Mouse (Mus musculus) MEL (cell line): Measurements from ENCODE around the gene Crb1. TPM values are rescaled to one million over a fixed set of nuclear protein-coding genes. Genes with fewer than 3 reads are reported as not detected.

Source experiments
- DNase-seq: peaks from one replicate; pipeline ENCODE4 v3.0.0; 2011; ENCODE audit warnings: low read depth, low spot score
- H3K27ac ChIP-seq: 2 replicates; pipeline ENCODE4 v1.5.1; 2012; ENCODE audit warnings: low read depth, mild to moderate bottlenecking, control low read depth, low read length, moderate library complexity; ENCODE audit not compliant: control insufficient read depth
- H3K27me3 ChIP-seq, 2 experiments: fragments of 150-350 bp in 1 of 2; sonication (generic) in 1 of 2; 2 replicates each; pipeline ENCODE4 v1.6.1; 2012; ENCODE audit warnings: low read length in 2 of 2, mild to moderate bottlenecking in 2 of 2, improper control_type of control experiment in 1 of 2, moderate library complexity in 1 of 2; ENCODE audit not compliant: insufficient read depth in 2 of 2, control insufficient read depth in 1 of 2
- H3K36me3 ChIP-seq, 2 experiments: 2 replicates each; pipeline ENCODE4 v1.6.1; 2012 to 2014; ENCODE audit warnings: low read length in 2 of 2, improper control_type of control experiment in 1 of 2, inconsistent platforms in 1 of 2, mild to moderate bottlenecking in 1 of 2; ENCODE audit not compliant: insufficient read depth in 2 of 2, control insufficient read depth in 1 of 2
- H3K4me1 ChIP-seq, 2 experiments: fragments of 150-350 bp in 1 of 2; sonication (generic) in 1 of 2; 2 replicates each; pipeline ENCODE4 v1.6.1; 2012; ENCODE audit warnings: low read length in 2 of 2, improper control_type of control experiment in 1 of 2, mild to moderate bottlenecking in 1 of 2; ENCODE audit not compliant: insufficient read depth in 2 of 2, control insufficient read depth in 1 of 2
- H3K4me3 ChIP-seq, 2 experiments: fragments of 150-350 bp in 1 of 2; sonication (generic) in 1 of 2; 2 replicates each; pipeline ENCODE4 v1.5.1; 2012; ENCODE audit warnings: low read depth in 2 of 2, low read length in 2 of 2, mild to moderate bottlenecking in 2 of 2, moderate library complexity in 2 of 2, control low read depth in 1 of 2, improper control_type of control experiment in 1 of 2; ENCODE audit not compliant: control insufficient read depth in 1 of 2, insufficient read depth in 1 of 2
- H3K79me2 ChIP-seq: 2 replicates; pipeline ENCODE4 v1.6.1; 2012; ENCODE audit warnings: mild to moderate bottlenecking, low read length, moderate library complexity; ENCODE audit not compliant: control insufficient read depth, poor library complexity, insufficient read depth
- H3K9ac ChIP-seq: 2 replicates; pipeline ENCODE4 v1.6.1; 2012; ENCODE audit warnings: low read depth, mild to moderate bottlenecking, control low read depth, low read length, moderate library complexity; ENCODE audit not compliant: control insufficient read depth, poor library complexity, severe bottlenecking
- H3K9me3 ChIP-seq: fragments of 150-350 bp; sonication (generic); replicated peaks from 2 replicates; pipeline ENCODE4 v1.6.1; 2012; ENCODE audit warnings: mild to moderate bottlenecking, low read length, improper control_type of control experiment, moderate library complexity; ENCODE audit not compliant: insufficient read depth
- BHLHE40 ChIP-seq: IDR thresholded peaks from 2 replicates; pipeline ENCODE4 v1.6.1; 2012; ENCODE audit warnings: low read depth, mild to moderate bottlenecking, inconsistent platforms, low read length, improper control_type of control experiment, borderline replicate concordance
- CHD1 ChIP-seq: IDR thresholded peaks from 2 replicates; pipeline ENCODE4 v1.6.1; 2012; ENCODE audit warnings: low read depth, mild to moderate bottlenecking, inconsistent platforms, low read length, improper control_type of control experiment
- CTCF ChIP-seq, 3 experiments: IDR thresholded peaks in 2 of 3; conservative IDR thresholded peaks in 1 of 3; 2 replicates each; pipeline ENCODE4 v1.5.1; 2011 to 2012; ENCODE audit warnings: low read length in 3 of 3, low read depth in 2 of 3, mild to moderate bottlenecking in 2 of 3, improper control_type of control experiment in 1 of 3, inconsistent platforms in 1 of 3, mixed read lengths in 1 of 3, moderate library complexity in 1 of 3; ENCODE audit not compliant: control insufficient read depth in 1 of 3, insufficient read depth in 1 of 3, poor library complexity in 1 of 3, severe bottlenecking in 1 of 3
- EP300 ChIP-seq, 2 experiments: IDR thresholded peaks; 2 replicates each; pipeline ENCODE4 v1.6.1; 2011; ENCODE audit warnings: improper control_type of control experiment in 2 of 2, low read length in 2 of 2, low read depth in 1 of 2, mild to moderate bottlenecking in 1 of 2
- GABPA ChIP-seq: IDR thresholded peaks from 2 replicates; pipeline ENCODE4 v1.6.1; 2012; ENCODE audit warnings: low read depth, mild to moderate bottlenecking, inconsistent platforms, low read length, improper control_type of control experiment, moderate library complexity
- GATA1 ChIP-seq: IDR thresholded peaks from 2 replicates; pipeline ENCODE4 v1.6.1; 2011; ENCODE audit warnings: low read depth, low read length, improper control_type of control experiment
- JUND ChIP-seq: IDR thresholded peaks from 2 replicates; pipeline ENCODE4 v1.6.1; 2011; ENCODE audit warnings: low read depth, mild to moderate bottlenecking, improper control_type of control experiment, low read length
- KAT2A ChIP-seq: conservative IDR thresholded peaks from 2 replicates; pipeline ENCODE4 v1.6.1; 2012; ENCODE audit warnings: low read depth, low read length, improper control_type of control experiment, inconsistent platforms
- MEF2A ChIP-seq: IDR thresholded peaks from 2 replicates; pipeline ENCODE4 v1.6.1; 2014; ENCODE audit warnings: low read depth, mild to moderate bottlenecking, inconsistent platforms, low read length, improper control_type of control experiment; ENCODE audit not compliant: poor library complexity, insufficient replicate concordance, severe bottlenecking; ENCODE audit errors: extremely low read depth
- MXI1 ChIP-seq: IDR thresholded peaks from 2 replicates; pipeline ENCODE4 v1.6.1; 2011; ENCODE audit warnings: mild to moderate bottlenecking, low read depth, low read length, improper control_type of control experiment
- NRF1 ChIP-seq: IDR thresholded peaks from 2 replicates; pipeline ENCODE4 v1.6.1; 2014; ENCODE audit warnings: low read depth, mild to moderate bottlenecking, inconsistent platforms, low read length, improper control_type of control experiment, moderate library complexity; ENCODE audit not compliant: poor library complexity, insufficient read depth, severe bottlenecking
- POLR2A ChIP-seq, 2 experiments: IDR thresholded peaks; 2 replicates each; pipeline ENCODE4 v1.6.1; 2011 to 2012; ENCODE audit warnings: low read length in 2 of 2, mild to moderate bottlenecking in 2 of 2, control low read depth in 1 of 2, improper control_type of control experiment in 1 of 2, low read depth in 1 of 2, moderate library complexity in 1 of 2; ENCODE audit not compliant: control insufficient read depth in 1 of 2, insufficient read depth in 1 of 2, poor library complexity in 1 of 2
- POLR2AphosphoS5 ChIP-seq: IDR thresholded peaks from 2 replicates; pipeline ENCODE4 v1.6.1; 2012; ENCODE audit warnings: low read depth, borderline replicate concordance, mild to moderate bottlenecking, inconsistent platforms, low read length, moderate library complexity, mixed read lengths
- RCOR1 ChIP-seq: IDR thresholded peaks from 2 replicates; pipeline ENCODE4 v1.6.1; 2012; ENCODE audit warnings: low read depth, mild to moderate bottlenecking, inconsistent platforms, low read length, improper control_type of control experiment
- SIN3A ChIP-seq: IDR thresholded peaks from 2 replicates; pipeline ENCODE4 v1.6.1; 2012; ENCODE audit warnings: low read length, improper control_type of control experiment, inconsistent platforms
- SMC3 ChIP-seq: IDR thresholded peaks from 2 replicates; pipeline ENCODE4 v1.6.1; 2011; ENCODE audit warnings: low read depth, low read length, improper control_type of control experiment
- TAL1 ChIP-seq: IDR thresholded peaks from 2 replicates; pipeline ENCODE4 v1.6.1; 2012; ENCODE audit warnings: mild to moderate bottlenecking, inconsistent platforms, low read length, moderate library complexity, mixed read lengths
- TCF12 ChIP-seq: IDR thresholded peaks from 2 replicates; pipeline ENCODE4 v1.6.1; 2014; ENCODE audit warnings: low read depth, mild to moderate bottlenecking, inconsistent platforms, low read length, improper control_type of control experiment, moderate library complexity
- USF1 ChIP-seq: IDR thresholded peaks from 2 replicates; pipeline ENCODE4 v1.6.1; 2014; ENCODE audit warnings: low read depth, mild to moderate bottlenecking, inconsistent platforms, low read length, improper control_type of control experiment, moderate library complexity
- ZC3H11A ChIP-seq: IDR thresholded peaks from 2 replicates; pipeline ENCODE4 v1.6.1; 2012; ENCODE audit warnings: low read depth, mild to moderate bottlenecking, inconsistent platforms, low read length, improper control_type of control experiment
- ZMIZ1 ChIP-seq: IDR thresholded peaks from 2 replicates; pipeline ENCODE4 v1.6.1; 2012; ENCODE audit warnings: low read depth, mild to moderate bottlenecking, inconsistent platforms, low read length, improper control_type of control experiment, moderate library complexity
- ZNF384 ChIP-seq: IDR thresholded peaks from 2 replicates; pipeline ENCODE4 v1.6.1; 2012; ENCODE audit warnings: low read depth, mild to moderate bottlenecking, inconsistent platforms, low read length, improper control_type of control experiment
- polyA plus RNA-seq, 2 experiments: library from polyadenylated mRNA; stranded (reverse) in 1 of 2; unstranded in 1 of 2; fragments of >175 nt in 1 of 2; fragments of >200 nt in 1 of 2; gene quantifications; 2 replicates each; pipeline versions ENCODE4 v1.2.1 to v1.2.4; 2012; ENCODE audit warnings: low replicate concordance in 2 of 2, low read depth in 1 of 2; ENCODE audit not compliant: insufficient read length in 2 of 2, insufficient read depth in 1 of 2, missing spikeins in 1 of 2
- total RNA-seq: library from RNA; depleted of rRNA; stranded (reverse); fragments of 300-350 nt; gene quantifications from 2 replicates; pipeline ENCODE4 v1.2.3, GENCODE M21; 2012

The Crb1 gene
- total and polyA plus RNA-seq, 3 experiments = not detected

DNA sequence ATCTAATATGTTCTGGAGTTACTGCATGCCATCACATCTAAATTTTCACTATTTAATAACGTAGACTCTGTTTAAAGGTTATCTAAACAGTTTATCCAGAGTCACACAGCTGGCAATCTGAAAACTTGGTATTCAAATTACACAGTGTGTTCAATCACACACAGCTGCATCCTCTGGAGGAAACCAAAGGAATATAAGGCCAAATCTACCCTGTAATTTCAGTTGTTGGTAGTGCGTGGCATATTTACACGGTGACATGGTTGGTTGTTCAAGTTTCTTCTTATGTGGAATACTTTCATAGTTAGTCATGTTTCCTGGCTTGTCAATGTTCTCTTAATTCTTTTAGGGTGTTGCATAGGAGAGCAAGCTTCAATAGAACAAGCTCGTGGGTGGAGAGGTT is 166.4 kb downstream of the Crb1 start:
- Histone ChIP-seq H3K27ac (no peak overlapping the region), H3K9me3 (no peaks in the 10 kb centered on the region), H3K4me1 (no peaks in the 10 kb centered on the region), H3K4me3 (no peak overlapping the region), H3K79me2 (no peaks in the 10 kb centered on the region), H3K36me3 (no peaks in the 10 kb centered on the region), H3K27me3 (no peaks in the 10 kb centered on the region), H3K9ac (no peak overlapping the region)
- TF ChIP-seq NRF1 = no peak
- no peak for DNase-seq

GRCm38 (mm10) chr1:139209796-139210195 is 167.1 kb downstream of the Crb1 start:
- H3K79me2 ChIP-seq = no peaks in the 10 kb centered on the region
- no peaks in the 10 kb centered on the region for H3K27me3 ChIP-seq
- no peak overlapping the region for H3K4me3 ChIP-seq
- no peak overlapping the region for H3K27ac ChIP-seq
- no peaks in the 10 kb centered on the region for H3K4me1 ChIP-seq
- DNase-seq = no peak
- TF ChIP-seq USF1 = no peak
- TF ChIP-seq EP300 (IDR thresholded peaks at IDR 0.05; ENCODE audit: low read depth in 1 of 2, low read length in 2 of 2) = no peak
- no peak for TF ChIP-seq ZNF384
- no peak for TF ChIP-seq MEF2A
- no peaks in the 10 kb centered on the region for H3K36me3 ChIP-seq
- no peak overlapping the region for H3K9ac ChIP-seq
- no peaks in the 10 kb centered on the region for H3K9me3 ChIP-seq

DNA sequence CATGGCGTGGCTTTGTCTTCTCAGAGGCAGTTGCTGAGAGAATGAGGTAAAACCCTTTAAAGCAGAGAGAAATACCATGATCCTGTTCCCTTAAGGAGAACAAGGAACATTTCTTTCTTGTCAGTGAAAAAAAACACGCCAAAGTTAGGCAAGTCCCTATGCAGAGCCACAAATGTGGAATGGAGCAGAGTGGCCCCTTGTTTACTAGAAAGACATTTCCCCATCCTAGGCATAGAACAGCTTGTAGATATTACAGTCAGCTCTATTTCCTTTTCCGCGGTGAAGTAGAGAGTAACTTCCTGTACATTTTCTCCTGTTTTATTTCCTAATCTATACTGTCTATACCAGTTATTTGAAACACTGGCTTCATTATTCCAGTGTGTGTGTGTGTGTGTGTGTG is 170.6 kb downstream of the Crb1 start:
- TF ChIP-seq CHD1 (no peak), SIN3A (no peak), KAT2A (no peak), POLR2AphosphoS5 (no peak), MXI1 (no peak), BHLHE40 (no peak), NRF1 (no peak), USF1 (no peak), GATA1 (no peak), GABPA (no peak), SMC3 (no peak), POLR2A (IDR thresholded peaks at IDR 0.05; ENCODE audit: control insufficient read depth in 1 of 2, insufficient read depth in 1 of 2, low read depth in 1 of 2, low read length in 2 of 2, poor library complexity in 1 of 2) (no peak), TCF12 (no peak), ZC3H11A (no peak), ZNF384 (no peak), ZMIZ1 (no peak), JUND (no peak), CTCF (IDR thresholded peaks at IDR 0.05 in 2 of 3, conservative IDR thresholded peaks at IDR 0.05 in 1 of 3; ENCODE audit: control insufficient read depth in 1 of 3, insufficient read depth in 1 of 3, low read depth in 2 of 3, low read length in 3 of 3, poor library complexity in 1 of 3, severe bottlenecking in 1 of 3) (no peak), TAL1 (no peak), RCOR1 (no peak)
- TF ChIP-seq, all 39 proteins: peak for 0
- no peaks in the 10 kb centered on the region for H3K9me3 ChIP-seq
- no peaks in the 10 kb centered on the region for H3K36me3 ChIP-seq
- H3K4me3 ChIP-seq = no peak overlapping the region
- no peak overlapping the region for H3K9ac ChIP-seq
- H3K4me1 ChIP-seq = peaks cover 0 to 7% of the 10 kb centered on the region in 2 experiments; a peak in 1 of 4 replicates
- H3K79me2 ChIP-seq = no peaks in the 10 kb centered on the region
- no peak overlapping the region for H3K27ac ChIP-seq
- no peaks in the 10 kb centered on the region for H3K27me3 ChIP-seq
- DNase-seq = no peak
